Mouse (Mus musculus): ENCODE measurements around the gene Dnajc6.

DNA sequence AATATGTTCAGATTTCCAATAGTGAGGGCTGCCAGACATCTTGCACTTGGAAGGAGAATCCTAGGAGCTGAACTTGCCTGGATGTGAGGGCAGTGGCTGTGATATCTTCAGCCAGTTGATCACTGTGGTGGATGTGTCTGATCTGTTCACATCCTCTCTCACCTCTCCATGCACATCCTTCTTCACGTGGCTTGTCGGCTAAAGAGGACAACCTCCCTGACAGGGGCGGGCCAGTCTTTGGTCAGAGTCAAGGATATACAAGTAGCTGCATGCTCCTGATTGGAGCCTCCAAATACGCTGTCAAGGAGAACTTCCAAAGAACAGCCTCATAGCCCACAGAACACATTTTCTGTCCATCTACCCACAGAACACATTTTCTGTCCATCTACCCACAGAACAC is 58.6 kb downstream of the Dnajc6 start:
- TF ChIP-seq POLR2A (IDR thresholded peaks at IDR 0.05; ENCODE audit: borderline replicate concordance, extremely low read depth, low read depth, low read length), result no peak
- no peak for TF ChIP-seq CTCF (IDR thresholded peaks at IDR 0.05; ENCODE audit: insufficient read depth, low read length)

Data from lung, adult 2 months (tissue).